Mouse (Mus musculus) granulocyte monocyte progenitor cell, adult 5-6 weeks (primary cell): Measurements from ENCODE around the gene Podxl. TPM values are rescaled to one million over a fixed set of nuclear protein-coding genes. Genes with fewer than 3 reads are reported as not detected.

Source experiments
- ATAC-seq: replicated peaks from 2 replicates; pipeline ENCODE4 v1.8.0; 2016; ENCODE audit warnings: mild to moderate bottlenecking, moderate TSS enrichment, inconsistent platforms; ENCODE audit not compliant: poor library complexity, severe bottlenecking
- total RNA-seq, 2 experiments: library from RNA; stranded (forward) in 1 of 2; stranded (reverse) in 1 of 2; fragments of 200-712, 200-1000 nt in 1 of 2; fragments of >200 nt in 1 of 2; fragmentation: Nextera tagmentation in 1 of 2; gene quantifications; 2 replicates each; pipeline ENCODE4 v1.2.3; 2014 to 2017

Podxl gene
- total RNA-seq, 2 experiments from 2014 or later = 0.05 TPM; not detected in 1

- no peak for ATAC-seq
These were observed 83.8 kb downstream of the Podxl start for GRCm38 (mm10) chr6:31480008-31480407.

- no peak for ATAC-seq
These were observed 85.6 kb downstream of the Podxl start for GRCm38 (mm10) chr6:31478221-31478620.

Other genes with a start within 250 kb of the Podxl start
- gene Mkln1, start 165.2 kb downstream of the Podxl start, total RNA-seq (2014; fragmentation: Nextera tagmentation) = 78.8 and 118 TPM in 2 replicates
- gene Mkln1, start 165.2 kb downstream of the Podxl start, total RNA-seq (2017) = 152 and 153 TPM in 2 replicates